Mouse (Mus musculus) monocyte, adult 5-6 weeks (primary cell): ENCODE results near the gene Nthl1. TPM values are rescaled to one million over a fixed set of nuclear protein-coding genes. Genes with fewer than 3 reads are reported as not detected.

Source experiments
- ATAC-seq: fragments of 153-309, 156-312 bp; replicated peaks from 2 replicates; pipeline ENCODE4 v1.8.0; 2017; ENCODE audit warnings: mild to moderate bottlenecking; ENCODE audit not compliant: low TSS enrichment, insufficient number of reproducible peaks, severe bottlenecking, poor library complexity, low FRiP score
- total RNA-seq: library from RNA; stranded (forward); fragments of 200-1000, 200-491, 200-594 nt; gene quantifications from 3 replicates; pipeline ENCODE4 v1.2.3, GENCODE M21; 2017

Nthl1 gene
- total RNA-seq, 1 experiment from 2014 or later = not detected

GRCm38 (mm10) chr17:24676187-24676586 lies 43.7 kb downstream of the Nthl1 start:
- ATAC-seq = peak; percentile 69; the same call in 1 of the 2 replicates

- no peak for ATAC-seq
These were observed 44.4 kb downstream of the Nthl1 start for GRCm38 (mm10) chr17:24676877-24677276.

GRCm38 (mm10) chr17:24677500-24678080 lies 45.1 kb downstream of the Nthl1 start:
- no peak for ATAC-seq

- peak; percentile 58; the same call in 1 of the 2 replicates for ATAC-seq
These were observed 54.0 kb downstream of the Nthl1 start for GRCm38 (mm10) chr17:24686514-24686913.

- peak; percentile 57; the same call in 1 of the 2 replicates for ATAC-seq
These were observed 54.7 kb downstream of the Nthl1 start for GRCm38 (mm10) chr17:24687146-24687595.

GRCm38 (mm10) chr17:24687599-24687998 lies 55.1 kb downstream of the Nthl1 start:
- ATAC-seq = no peak

Other genes with a start within 250 kb of the Nthl1 start
- gene Rnps1, start 218.1 kb upstream of the Nthl1 start, total RNA-seq = 84.3 to 102 TPM (median 99.4 TPM) in 3 replicates
- gene Eci1, start 206.0 kb upstream of the Nthl1 start, total RNA-seq = 22.1 to 36.2 TPM (median 26.0 TPM) in 3 replicates
- gene Dnase1l2, start 189.6 kb upstream of the Nthl1 start, total RNA-seq = 1.6 to 2.2 TPM in 2 of 3 replicates, not detected in the other
- gene E4f1, start 162.4 kb upstream of the Nthl1 start, total RNA-seq = 26.9 to 32.5 TPM (median 29.5 TPM) in 3 replicates
- gene Pgp, start 162.3 kb upstream of the Nthl1 start, total RNA-seq = 8.4 to 10.1 TPM (median 9.1 TPM) in 3 replicates
- 1.3 TPM in 1 of 3 replicates, not detected in the others for gene Bricd5, start 158.8 kb upstream of the Nthl1 start, total RNA-seq
- 8.4 to 19.3 TPM (median 11.2 TPM) in 3 replicates for gene Mlst8, start 153.6 kb upstream of the Nthl1 start, total RNA-seq
- not detected in 3 replicates for gene Caskin1, start 144.1 kb upstream of the Nthl1 start, total RNA-seq
- gene Traf7, start 104.7 kb upstream of the Nthl1 start, total RNA-seq = 83.2 to 132 TPM (median 118 TPM) in 3 replicates
- 0.39 TPM in 1 of 3 replicates, not detected in the others for gene Rab26, start 98.5 kb upstream of the Nthl1 start, total RNA-seq
- gene Pkd1, start 82.8 kb upstream of the Nthl1 start, total RNA-seq = 9.1 to 15.7 TPM (median 11.9 TPM) in 3 replicates
- gene Tsc2, start 50 bp upstream of the Nthl1 start, total RNA-seq = 20.2 to 53.0 TPM (median 29.4 TPM) in 3 replicates
- 0.48 to 0.78 TPM in 2 of 3 replicates, not detected in the other for gene Slc9a3r2, start 17.6 kb downstream of the Nthl1 start, total RNA-seq
- not detected in 3 replicates for gene Npw, start 25.8 kb downstream of the Nthl1 start, total RNA-seq
- 14.6 to 21.7 TPM (median 15.7 TPM) in 3 replicates for gene Zfp598, start 37.0 kb downstream of the Nthl1 start, total RNA-seq
- gene Syngr3, start 57.3 kb downstream of the Nthl1 start, total RNA-seq = not detected in 3 replicates
- gene Gfer, start 63.5 kb downstream of the Nthl1 start, total RNA-seq = 12.4 to 19.8 TPM (median 15.4 TPM) in 3 replicates
- 0.48 to 3.0 TPM (median 2.1 TPM) in 3 replicates for gene Noxo1, start 63.6 kb downstream of the Nthl1 start, total RNA-seq
- 9.7 to 19.8 TPM (median 18.6 TPM) in 3 replicates for gene Tbl3, start 75.0 kb downstream of the Nthl1 start, total RNA-seq
- gene Rnf151, start 85.4 kb downstream of the Nthl1 start, total RNA-seq = 2.8 TPM in 1 of 3 replicates, not detected in the others
- gene Rps2, start 85.4 kb downstream of the Nthl1 start, total RNA-seq = 428 to 669 TPM (median 533 TPM) in 3 replicates
- 144 to 243 TPM (median 228 TPM) in 3 replicates for gene Ndufb10, start 91.8 kb downstream of the Nthl1 start, total RNA-seq
- gene Rpl3l, start 95.1 kb downstream of the Nthl1 start, total RNA-seq = 4.7 to 14.6 TPM (median 10.2 TPM) in 3 replicates
- gene Msrb1, start 104.0 kb downstream of the Nthl1 start, total RNA-seq = 248 to 361 TPM (median 344 TPM) in 3 replicates
- not detected in 3 replicates for gene Hs3st6, start 120.3 kb downstream of the Nthl1 start, total RNA-seq
- not detected in 3 replicates for gene Meiob, start 171.6 kb downstream of the Nthl1 start, total RNA-seq
- 23.2 to 48.3 TPM (median 34.5 TPM) in 3 replicates for gene Hagh, start 207.5 kb downstream of the Nthl1 start, total RNA-seq
- 3.2 to 6.6 TPM (median 4.8 TPM) in 3 replicates for gene Fahd1, start 217.7 kb downstream of the Nthl1 start, total RNA-seq
- 0.29 TPM in 1 of 3 replicates, not detected in the others for gene Igfals, start 233.3 kb downstream of the Nthl1 start, total RNA-seq